Mouse (Mus musculus): ENCODE results near the gene Cyp2j5. TPM values are rescaled to one million over a fixed set of nuclear protein-coding genes. Genes with fewer than 3 reads are reported as not detected.
"Not testable (repeated sequence)": the region's sequence is repeated elsewhere in the genome, so short reads cannot be mapped to it uniquely, and the experiment has no call there.

Cyp2j5 gene
- 1 to 10 TPM in 1 of 2 experiments, not detected in 1; 1.2 TPM for total RNA-seq (2021)
- polyA plus RNA-seq (2012; rRNA removed) = not detected in 2 replicates
- long read RNA-seq = 0 reads

- no peak for DNase-seq
Observed at GRCm38 (mm10) chr4:96663991-96664390, at the start of gene Cyp2j5. Gene Cyp2j5 (minus strand): TSS chr4:96664154.

DNA sequence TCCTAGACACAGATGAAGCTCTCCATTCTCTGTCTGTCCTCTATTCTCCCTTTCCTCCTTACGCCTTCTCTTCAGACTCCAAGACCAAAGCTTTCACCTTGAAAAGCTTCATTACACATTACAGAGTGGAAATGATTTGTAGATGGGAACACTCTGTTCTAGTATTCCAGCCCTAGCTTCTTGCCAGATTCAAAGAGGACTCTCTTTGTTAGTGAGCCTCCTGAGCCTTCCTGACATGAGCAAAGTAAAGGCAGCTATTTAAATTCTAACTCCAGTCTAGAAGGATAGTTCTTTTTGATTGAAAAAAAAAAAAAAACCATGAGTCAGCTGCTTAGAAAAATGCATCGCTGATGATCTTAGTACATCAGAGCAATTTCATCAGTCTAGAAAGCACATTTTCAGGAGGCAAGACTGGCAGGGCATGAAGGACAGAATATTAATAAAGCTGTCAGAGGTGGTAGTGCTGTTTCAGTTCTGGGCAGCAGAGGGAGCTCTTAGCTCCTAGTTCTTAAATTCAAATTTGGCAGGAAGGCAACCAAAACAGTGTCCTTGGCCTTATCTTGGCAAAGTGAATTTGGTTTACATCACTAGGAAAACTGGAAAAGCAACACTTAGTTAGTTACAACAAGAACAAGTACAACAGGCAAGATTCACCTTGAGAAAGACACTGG is 41.5 kb upstream of the Cyp2j5 start:
- peak; percentile 76 for DNase-seq

DNA sequence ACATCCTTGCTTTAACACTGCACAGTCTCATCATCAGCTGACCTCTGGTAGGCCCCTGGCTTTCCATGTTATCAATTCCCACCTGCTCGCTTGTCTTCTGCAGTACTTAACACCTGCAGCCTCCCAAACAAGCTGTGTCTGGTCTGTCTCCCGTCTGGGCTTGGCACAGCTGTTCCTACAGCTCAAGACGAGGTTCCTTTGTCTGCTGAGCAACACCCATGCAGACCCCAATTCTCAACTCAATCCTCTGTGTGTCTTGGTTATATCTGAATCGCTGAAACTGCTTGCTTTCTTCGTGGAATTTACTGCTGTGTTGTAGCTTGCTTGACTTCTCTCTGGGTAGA is 34.2 kb upstream of the Cyp2j5 start:
- DNase-seq = no peak

DNA sequence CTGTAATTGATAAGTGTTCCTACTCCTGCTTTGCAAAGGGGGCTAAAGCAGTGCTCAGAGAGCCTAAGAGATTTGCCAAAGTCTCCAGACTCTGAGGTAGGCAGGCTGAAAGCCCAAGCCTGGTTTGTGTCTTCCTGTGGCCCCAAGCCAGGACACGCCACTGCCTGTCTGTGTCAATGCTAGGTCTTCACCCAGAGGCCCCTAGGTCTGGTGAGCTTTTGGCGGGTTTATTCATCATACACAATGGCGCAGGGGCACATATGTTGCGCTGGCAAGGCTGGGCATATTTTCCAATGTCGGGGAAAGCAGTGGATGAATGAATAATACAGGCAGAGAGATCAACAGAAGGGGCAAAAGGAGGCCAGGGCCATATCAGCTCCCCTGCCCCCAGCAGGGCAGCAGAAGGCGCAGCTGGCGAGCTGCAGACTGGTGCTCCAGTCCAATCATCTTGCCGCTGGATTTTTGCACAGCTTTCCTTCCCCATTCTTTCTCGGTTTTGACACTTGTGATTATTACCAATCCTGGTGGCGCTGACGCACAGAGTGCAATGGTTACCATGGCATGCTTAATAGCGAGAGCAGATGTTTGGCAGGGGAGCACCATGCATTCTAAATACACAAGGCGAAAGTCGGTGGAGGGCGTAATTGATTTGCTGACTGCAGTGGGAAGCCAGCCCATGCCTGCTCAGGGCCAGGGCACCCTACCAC is 33.7 kb upstream of the Cyp2j5 start:
- no peak for DNase-seq

DNA sequence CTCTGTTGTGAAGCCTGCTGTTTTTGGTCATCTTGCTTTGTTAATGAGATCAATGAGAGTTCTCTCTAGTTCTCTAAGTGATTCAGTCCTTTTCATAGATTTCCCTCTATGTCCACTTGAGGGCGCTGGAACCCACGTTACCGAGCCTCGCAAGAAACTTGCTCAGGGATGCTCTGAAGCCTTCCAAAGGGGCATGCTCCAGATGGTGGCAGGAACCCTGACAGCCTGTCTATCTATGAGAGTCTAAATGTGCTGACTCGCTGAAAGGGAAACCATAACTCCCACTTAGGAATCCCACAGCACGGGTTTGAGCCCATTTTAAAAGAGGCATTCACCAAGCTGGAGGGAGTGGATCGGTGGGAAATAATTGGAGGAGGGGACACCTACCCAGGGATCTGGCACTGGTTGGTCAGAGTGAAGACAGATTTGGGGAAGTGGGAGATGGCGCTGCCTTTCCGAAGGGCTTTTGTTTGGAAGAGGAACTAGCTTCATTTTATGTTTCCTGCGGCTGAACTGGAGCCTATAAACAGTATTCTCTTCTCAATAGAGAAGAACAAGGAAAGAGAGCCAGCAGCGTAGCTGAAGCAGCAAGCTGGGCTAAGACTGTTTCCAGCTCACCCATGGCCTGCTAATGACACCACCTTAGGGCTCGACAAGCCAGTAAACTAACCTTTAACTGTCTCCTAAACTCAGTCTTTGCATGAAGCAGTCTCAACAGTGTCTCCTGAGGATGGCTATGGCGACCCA is 32.8 kb upstream of the Cyp2j5 start:
- DNase-seq = peak; percentile 10

GRCm38 (mm10) chr4:96687358-96687803 is 23.4 kb upstream of the Cyp2j5 start:
- no peak for DNase-seq

DNA sequence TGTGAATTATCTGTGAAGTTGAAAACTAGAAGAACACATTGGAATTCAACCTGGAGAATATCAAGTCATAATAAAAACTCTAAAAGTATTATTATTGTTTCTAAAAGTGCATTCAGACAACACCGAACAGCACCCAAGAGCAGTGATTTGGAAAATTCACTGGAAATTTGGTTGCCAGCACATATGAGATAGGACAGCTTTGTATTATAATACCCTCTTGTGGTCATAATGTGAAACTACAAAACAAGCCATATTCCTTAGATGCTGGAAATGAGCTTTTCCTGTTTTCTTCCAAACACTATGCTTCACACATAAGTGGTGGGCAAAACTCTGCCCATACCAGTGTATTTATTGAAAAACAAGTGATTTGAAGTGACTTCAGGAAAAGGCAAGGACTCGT is 19.5 kb upstream of the Cyp2j5 start:
- no peak for DNase-seq

- no peak for DNase-seq
Observed at GRCm38 (mm10) chr4:96680966-96681365, 17.0 kb upstream of the Cyp2j5 start.

DNA sequence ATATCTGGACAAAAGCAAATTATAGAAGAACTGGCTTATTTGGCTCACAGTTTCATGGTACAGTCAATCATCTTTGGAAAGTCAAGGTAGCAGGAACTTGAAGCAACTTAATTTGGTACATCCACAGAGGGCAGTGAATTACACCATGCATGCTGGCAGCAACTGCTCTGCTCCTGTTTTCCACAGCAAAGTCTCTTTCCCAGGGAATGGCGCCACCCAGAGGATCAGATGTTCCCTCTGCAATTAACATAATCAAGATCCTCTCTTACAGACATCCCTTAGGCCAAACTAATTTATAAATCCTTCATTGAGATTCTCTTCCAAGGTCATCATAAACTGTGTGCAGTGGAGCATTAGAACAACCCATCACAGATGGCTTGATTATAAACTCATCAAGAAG is 16.3 kb upstream of the Cyp2j5 start:
- peak; percentile 9 for DNase-seq

DNA sequence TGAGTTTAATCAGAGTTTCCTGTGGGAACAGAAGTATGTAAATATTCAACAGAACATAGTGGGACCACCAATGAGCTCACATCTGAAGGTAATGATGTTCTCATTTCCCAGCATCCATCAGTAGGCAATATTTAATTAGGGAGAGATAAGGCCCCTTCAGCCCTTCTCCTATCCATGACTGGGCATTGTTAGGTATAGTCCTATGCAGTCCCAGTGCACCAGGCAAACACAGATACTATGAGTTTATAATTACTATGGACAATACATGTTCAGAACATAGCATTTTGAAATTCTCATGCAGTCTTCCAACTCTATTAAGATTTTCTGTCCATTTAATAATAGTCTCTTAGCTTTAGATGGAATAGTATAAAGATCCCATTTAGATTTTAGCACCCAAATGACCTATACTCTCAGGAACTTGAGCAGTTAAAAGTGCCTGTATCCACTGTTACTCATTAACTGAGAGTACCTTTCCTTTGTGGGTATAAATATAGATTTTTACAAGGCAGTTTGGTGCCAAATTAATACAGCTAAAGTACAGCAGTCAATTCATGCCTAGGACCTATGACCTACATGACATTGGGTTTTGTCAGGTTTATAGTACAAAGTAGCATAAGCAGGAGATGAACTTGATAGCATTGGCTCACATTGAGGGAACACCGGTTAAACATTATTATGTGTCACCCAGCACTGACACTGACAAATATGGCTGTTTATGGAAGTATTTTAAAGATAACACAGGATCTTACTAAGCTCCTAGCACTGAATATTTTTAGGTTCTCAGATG is 907 bp upstream of the Cyp2j5 start:
- no peak for DNase-seq

DNA sequence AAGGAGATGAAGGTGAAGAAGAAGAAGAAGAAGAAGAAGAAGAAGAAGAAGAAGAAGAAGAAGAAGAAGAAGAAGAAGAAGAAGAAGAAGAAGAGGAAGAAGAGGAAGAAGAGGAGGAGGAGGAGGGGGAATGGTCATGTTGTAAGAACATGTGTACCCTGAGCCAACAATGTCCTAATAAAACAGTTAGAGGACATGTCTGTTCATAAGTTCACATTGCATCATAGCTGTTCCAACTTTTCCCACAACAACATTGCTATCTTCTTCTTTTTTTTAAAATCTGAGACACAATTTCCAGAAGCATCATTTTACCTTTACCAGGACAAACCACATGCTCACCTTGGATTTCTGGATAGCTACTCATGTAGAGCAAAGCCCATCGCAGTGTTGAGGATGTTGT is 28.5 kb downstream of the Cyp2j5 start:
- no peak for DNase-seq

GRCm38 (mm10) chr4:96622474-96622873 is 41.5 kb downstream of the Cyp2j5 start:
- peak; percentile 1 for DNase-seq

- peak; percentile 36 for DNase-seq
Observed at GRCm38 (mm10) chr4:96591791-96592150, 72.2 kb downstream of the Cyp2j5 start.

DNA sequence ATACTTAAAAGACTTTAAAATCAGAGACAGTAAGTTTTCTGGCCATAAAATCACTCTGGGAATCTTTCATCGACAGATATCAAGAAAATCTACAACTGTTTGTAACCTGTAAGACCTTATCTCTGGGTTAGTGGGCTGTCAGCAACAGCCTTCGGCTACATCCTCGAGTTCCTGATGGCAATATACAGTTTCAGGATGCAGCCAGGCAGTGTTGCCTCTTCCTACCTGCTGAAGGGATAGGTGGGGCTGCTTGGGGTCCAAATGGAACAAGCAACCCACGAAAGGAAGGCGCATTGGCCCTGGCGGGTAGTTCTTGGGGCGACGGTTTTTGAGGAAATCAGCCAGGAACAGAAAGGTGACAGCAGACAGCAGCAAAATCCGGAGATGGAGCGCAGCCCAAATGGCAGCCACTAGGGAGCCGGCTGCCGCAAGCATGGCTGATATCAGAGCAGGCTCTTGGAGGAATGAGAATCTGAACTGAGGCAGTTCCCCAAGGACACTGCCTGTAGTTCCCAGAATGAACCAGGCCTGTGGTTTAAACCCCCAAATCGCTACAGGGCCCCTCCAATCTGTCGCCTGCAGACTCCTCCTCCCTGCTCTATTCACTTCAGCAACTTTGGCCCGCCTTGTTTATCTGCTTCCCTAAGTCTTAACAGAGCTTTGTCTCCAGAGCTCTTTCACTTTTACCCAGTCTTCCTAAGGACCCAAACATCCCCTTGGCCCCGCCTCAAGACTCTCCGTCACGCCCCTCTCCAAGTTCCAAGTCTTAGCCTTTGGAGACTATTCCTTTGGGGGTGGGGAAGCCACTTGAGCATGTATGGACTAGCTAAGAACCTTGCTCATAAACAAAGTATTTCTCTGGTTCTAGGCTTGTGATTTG is 72.8 kb downstream of the Cyp2j5 start, which contains the start of gene Cyp2j9:
TSS of gene Cyp2j9 (minus strand) at position 668 of the 880 bp plus-strand sequence.
- peak; percentile 41 for DNase-seq

DNA sequence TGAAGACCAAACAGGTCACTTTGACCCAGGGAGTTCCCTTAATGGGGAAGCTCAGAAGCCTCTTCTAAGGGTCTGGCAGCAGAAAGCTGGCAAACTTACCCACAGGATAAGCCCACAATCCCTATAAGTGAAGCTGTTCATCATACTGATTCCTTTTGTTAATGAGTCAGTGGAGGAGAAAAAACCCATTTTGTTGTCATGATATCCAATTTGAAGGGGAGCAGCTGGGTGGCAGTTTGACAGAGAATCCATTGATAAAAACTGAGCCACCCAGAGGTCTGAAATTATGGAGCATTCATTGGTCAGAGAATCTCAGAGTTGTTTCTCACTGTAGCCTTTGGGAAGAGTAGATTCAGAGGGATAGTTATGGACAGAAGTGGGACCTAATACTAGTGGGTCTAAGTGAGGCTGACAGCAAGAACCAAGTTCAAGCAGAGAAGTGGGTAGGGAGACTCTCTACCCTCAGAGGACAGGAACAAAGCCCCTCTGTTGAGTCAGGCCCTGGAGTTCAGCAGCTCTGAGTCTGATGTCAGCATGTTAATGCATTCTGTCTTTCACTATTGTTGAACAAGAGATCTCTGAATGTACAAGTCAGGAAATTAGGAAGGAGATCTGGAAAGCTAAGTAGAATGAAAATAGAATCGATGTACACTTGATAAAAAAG is 82.4 kb downstream of the Cyp2j5 start:
- DNase-seq = no peak

- DNase-seq = not testable (repeated sequence)
Observed at GRCm38 (mm10) chr4:96580351-96580750, 83.6 kb downstream of the Cyp2j5 start.

All from adrenal gland, adult 2 months (tissue).